Mouse (Mus musculus) bone marrow, adult 2 months (tissue): Measurements from ENCODE around the gene Tango2.

Experiments used
- CTCF ChIP-seq: fragments of 200-500 bp; IDR thresholded peaks from 2 replicates; pipeline ENCODE4 v1.5.1; 2011; ENCODE audit warnings: low read length, control low read depth; ENCODE audit not compliant: control insufficient read depth, insufficient read depth
- POLR2A ChIP-seq: fragments of 200-500 bp; IDR thresholded peaks from 2 replicates; pipeline ENCODE4 v1.6.1; 2011; ENCODE audit warnings: low read depth, mild to moderate bottlenecking, control low read depth, low read length, borderline replicate concordance; ENCODE audit not compliant: control insufficient read depth

DNA sequence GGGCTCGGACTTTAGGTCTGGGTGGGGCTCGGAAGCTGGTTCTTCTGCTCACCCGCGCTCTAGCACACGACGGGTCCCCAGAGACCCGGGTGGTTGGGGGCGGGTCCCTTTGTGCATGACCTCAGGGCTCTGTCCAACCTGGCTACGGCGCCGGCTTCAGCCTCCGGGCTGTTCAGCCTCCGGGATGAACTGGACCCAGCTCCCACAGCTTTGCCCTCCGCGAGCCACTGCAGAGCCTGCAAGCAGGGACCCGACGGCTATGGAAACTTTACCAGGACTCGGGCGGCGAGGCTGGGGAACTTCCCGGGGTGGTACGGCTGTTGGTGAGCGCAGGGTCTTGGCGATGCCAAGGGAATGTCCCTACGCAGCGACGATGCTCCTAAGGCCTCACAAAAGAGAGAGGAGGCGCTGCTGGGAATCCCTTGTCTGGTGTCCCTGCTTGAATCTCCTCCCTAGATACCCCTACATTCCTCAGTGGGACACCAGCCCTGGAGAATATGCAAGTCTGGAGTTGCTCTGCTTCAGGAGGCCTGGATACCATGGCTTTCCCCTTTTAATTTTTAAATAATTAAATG is 785 bp upstream of the Tango2 start:
- TF ChIP-seq CTCF (no peak), POLR2A (no peak)
